Mouse (Mus musculus): ENCODE data around the gene Col23a1. TPM values are rescaled to one million over a fixed set of nuclear protein-coding genes. Genes with fewer than 3 reads are reported as not detected.

Col23a1 gene
- total RNA-seq, 2 experiments from 2014 or later: 1.0 to 1.6 TPM

DNA sequence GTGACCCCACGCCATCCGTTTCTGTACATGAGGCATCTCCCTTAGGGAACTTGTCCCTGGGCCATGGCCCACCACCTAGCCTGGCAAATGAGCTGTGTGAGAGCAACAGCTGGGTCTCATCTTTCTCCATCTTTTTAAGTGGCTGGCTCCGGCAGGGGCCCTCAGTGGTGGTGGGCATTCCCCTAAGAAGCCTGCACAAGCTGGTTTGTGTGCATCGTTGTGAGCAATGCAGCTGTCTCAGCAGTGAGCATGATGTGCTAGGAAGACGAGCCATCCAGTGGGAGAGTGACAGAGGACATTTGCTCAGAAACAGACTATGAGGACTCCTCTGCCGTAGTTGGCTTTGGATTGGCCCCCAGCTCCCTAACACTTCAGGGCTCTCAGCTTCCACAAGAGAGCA lies 179.0 kb downstream of the Col23a1 start:
- intact Hi-C loops (cut with DNase I): no loop called here
- no peak for DNase-seq (ENCODE audit: low spot score)

DNA sequence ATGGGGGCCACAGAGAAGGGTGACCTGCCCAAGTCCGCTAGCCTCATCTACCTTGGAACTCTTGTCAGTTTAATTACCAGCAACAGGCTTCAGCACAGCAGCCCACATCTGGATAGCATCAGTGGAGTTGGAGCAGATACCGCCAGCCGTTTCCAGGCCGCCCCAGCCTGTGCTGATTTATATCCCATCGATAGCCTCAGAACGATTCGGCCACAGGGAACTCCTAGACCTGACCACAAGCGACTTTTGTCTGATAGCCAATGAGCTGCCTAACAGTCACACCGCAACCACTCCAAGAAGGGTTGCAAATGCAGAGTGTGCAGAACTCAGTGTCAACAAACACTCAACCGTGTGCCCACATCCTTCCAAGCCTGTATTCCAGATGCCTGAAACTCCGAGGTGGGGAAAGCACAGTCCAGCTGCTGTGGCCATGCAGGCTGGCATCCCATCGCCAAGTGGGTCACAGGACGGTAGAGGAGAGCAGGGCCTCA lies 179.7 kb downstream of the Col23a1 start:
- DNase-seq (ENCODE audit: low spot score): no peak
- intact Hi-C loops (cut with DNase I): no loop called here

DNA sequence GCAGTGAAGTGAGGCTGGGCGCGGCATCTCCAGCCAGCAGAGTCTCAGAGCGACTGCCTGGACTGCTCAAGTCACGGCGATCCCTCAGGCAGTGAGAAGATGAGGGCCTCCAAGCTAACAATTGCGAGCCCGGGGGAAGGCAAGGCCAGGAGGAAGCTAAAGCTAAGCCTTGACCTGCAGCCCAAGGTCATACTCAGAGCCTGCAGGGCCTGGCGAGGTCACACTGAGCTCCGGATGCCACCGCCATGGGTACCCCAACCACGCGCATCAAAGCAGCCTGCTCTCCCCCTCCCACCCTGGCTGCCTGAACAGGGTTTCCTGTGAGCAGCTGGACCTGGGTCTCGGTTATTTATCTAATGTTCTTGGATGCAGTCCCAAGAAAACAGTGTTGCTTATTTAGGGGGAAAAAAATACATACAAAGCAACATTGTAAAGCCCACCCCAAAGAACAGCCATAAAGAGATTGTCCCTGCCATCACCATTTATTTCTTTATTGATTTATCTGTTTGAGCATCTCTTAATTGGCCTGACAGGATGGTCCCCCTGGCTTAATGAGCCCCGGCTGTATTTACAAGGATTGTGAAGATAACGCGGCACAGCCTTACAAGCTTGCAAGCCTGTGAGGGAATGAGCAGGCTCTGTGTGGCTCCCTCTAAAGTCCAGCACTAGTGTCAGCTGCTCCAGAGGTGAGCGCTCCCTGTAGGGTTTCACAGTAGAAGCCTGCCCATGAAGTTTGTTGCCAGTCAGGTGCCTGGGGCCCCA lies 180.8 kb downstream of the Col23a1 start:
- intact Hi-C loops (cut with DNase I): no loop called here
- no peak for DNase-seq (ENCODE audit: low spot score)

DNA sequence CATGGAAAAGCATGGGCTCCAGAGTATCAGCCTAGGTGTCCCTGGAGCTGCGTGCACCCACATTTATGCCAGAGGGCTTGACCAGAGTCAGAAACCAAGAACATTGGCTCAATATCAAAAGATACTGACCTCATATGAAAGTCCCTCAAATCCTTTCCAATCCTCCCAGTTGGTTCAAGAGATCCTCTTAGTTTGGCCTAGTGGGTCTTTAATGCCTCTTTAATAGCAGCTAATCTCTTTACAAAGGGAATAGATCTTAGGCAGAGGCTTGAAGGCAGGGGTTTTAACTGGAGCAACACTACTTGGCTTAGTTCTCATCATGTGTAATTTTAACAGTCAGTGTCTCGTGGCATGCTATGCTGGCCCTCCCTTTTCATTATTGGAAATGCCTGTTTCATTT lies 184.0 kb downstream of the Col23a1 start:
- DNase-seq (ENCODE audit: low spot score): no peak
- intact Hi-C loops (cut with DNase I): no loop called here

DNA sequence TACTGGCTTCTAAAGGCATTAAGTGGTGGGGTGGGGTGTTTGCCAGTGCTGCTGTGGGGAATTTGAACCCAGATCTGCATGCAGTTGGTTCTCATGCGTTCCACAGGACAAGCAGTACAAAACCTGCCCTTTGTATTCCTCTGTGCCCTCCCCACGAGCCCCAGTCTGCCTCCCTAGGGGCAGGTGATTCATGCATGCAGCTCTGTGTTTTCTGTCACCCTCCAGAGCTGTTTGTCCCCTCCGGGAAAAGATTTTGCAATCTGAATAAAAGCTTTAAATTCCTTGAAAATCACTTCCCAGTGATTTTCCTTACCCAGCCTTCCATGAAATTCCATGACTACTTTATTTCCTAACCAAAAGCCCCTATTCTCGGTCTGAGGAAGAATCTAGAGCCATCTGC lies 186.8 kb downstream of the Col23a1 start:
- no peak for DNase-seq (ENCODE audit: low spot score)
- intact Hi-C loops (cut with DNase I): no loop called here

DNA sequence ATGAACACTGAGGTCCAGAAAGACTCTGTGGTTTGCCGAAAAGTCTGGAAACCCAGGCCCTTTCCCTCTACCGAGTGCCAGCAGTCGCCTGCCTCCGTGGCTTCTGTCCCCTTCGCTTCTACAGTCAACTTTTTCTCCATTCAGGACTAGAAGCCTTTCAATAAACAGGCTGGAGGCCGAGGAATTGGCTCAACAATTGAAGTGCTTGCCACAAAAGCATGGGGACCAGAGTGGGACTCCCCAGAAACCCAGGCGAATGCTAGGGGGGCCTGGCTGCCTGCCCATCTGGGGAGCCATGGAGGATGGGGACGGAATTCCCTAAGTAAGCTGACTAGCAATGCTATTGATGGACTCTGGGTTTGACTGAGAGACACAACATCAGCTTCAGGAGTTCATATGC lies 187.9 kb downstream of the Col23a1 start:
- no peak for DNase-seq (ENCODE audit: low spot score)
- intact Hi-C loops (cut with DNase I): no loop called here

DNA sequence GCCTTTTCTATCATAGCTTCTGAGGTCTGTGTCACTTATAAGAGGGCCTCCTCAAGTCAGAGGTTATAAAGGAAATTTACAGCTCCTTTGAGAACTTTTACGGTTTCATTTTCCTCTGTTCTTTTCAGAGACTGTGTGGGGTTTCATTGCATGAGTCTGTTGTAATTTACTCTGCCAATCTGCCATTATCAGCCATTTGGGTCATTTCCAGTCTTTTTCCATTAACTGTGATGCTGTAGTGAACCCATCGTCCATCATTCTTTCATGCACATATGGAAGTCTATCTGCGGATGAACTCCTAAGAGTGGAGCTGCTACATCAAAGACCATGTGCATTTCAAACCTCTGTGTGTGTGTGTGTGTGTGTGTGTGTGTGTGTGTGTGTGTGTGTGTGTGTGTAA lies 192.5 kb downstream of the Col23a1 start:
- DNase-seq (ENCODE audit: low spot score): no peak
- intact Hi-C loops (cut with DNase I): no loop called here

DNA sequence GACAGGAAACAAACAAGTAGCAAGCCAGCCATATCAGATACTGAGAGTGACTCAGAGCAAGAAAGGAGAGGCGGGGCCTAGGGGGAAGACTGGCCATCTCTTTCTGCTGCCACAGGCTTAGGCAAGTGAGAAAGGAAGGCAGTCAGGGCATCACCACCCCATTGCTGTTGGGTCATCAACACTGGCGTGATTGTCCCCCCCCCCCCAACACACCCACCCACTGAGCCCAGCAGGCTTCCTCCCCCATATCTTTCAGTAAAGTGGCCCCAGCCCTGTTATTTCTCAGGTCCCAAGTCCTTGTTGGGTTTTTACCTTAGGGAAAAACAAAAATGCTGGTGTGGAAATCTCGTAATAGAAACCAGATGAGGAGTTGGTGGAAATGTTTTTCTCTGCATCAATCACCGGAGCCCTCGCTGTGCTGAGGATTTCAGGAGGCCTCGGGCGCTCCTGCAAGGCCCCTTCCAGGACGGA lies 195.4 kb downstream of the Col23a1 start:
- DNase-seq (ENCODE audit: low spot score): no peak
- intact Hi-C loops (cut with DNase I): no loop called here

DNA sequence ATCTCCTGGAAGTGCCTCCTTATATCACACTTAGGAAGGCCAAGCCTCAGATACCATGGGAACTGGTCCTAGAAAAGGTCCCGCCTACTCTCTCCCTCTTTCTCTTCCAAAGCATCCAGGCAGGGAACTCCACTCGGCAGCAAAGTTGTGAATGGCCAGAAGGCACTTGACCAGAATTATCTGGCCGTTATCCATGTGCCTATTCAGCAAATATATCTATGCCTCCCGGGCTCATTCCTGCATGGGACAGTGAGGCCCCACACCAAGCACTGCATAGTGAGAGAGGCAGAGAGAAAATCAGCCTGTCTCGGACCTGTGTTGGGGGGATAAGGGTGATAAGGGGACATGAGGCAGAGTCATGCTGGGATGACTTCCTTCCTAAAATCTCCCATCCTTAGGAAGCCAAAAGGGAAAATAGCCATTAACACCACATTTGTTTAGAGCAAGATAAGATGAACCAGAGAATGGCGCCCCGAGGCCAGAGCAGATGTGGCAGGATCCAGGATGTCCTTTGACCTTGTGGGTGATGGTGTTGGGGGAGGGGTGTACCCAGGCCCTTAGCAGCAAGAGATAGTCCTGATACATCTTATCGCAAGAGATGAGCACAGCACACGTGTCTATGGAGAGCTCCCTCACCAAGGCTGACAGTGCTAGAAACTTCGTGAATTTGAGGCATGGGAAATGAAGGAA lies 196.2 kb downstream of the Col23a1 start:
- DNase-seq (ENCODE audit: low spot score): no peak
- intact Hi-C loops (cut with DNase I): no loop called here

DNA sequence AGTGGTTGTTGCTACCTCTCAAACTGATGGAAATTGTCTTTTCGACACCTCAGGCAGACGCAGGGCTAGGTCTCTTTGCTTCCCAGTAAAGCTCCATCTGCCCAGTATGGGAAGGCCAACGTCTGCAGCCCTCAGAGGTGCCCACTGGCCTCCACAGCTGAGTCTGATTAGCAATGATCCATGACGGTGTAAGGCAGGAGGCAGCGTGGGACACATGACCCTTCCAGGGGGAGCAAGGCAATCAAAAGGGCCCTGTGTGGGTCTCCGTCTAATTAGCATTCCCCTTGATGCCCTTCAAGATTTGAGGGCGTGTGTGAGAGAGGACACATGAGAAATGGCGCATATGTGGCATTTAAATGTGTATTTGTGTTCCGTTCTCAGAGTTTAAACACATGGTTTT lies 199.1 kb downstream of the Col23a1 start:
- intact Hi-C loops (cut with DNase I): no loop called here
- DNase-seq (ENCODE audit: low spot score): no peak

DNA sequence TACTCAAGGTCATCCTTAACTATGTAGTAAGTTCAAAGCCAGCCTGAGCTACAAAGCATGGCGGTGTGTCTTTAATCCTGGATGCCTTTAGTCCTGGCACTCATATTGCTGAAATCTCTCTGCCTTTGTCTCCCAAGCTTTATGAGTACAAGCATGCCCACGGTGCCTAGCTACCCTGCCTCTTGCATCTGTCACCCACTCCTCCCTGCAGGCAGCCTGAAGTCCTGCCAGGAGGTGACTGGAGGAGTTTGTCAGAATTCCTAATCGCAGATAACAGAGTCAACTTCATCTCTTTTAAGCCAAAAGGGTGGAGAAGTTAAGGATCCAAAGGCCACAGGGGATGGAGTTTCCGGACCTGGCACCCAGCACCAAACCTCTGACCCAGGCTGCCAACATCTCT lies 203.7 kb downstream of the Col23a1 start:
- intact Hi-C loops (cut with DNase I): no loop called here
- DNase-seq (ENCODE audit: low spot score): no peak

DNA sequence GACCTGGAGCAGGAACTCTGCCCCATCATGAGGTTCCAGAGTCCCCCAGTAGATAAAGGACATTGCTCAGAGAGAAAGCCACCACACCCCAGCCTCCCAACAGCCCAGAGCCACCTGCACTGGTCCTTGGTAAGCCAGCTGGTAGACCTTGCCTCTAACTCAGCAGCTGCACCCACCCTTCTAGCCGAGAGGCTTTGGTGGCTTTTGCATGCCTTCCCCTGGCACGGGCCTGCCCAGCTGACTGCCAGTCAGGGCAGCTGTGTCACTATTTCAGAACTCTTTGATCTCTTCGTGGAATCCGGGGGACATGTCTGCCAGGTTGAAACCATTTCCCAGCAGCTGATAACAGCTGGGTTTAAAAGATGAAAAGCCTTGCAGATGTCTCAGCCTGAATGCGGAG lies 204.5 kb downstream of the Col23a1 start:
- no peak for DNase-seq (ENCODE audit: low spot score)
- intact Hi-C loops (cut with DNase I): no loop called here

DNA sequence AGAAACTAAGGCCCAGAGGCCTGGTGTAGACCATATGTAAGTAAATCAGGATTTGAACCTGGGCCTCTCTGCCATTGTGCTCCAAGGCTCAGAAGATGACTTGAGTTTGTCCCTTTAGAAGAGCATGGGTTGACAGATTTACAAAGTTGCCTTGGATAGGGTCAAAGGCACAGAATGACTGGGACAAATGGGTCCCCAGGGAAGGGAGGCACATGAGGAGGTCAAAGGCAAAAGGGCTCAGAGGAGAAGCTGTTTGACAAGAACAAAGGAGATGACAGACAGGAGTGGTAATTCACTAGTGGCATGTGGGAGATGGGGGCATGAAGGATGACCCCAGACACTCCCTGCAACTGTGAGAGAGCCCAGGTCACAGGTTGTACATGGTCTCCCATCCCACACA lies 210.1 kb downstream of the Col23a1 start:
- intact Hi-C loops (cut with DNase I): no loop called here
- no peak for DNase-seq (ENCODE audit: low spot score)

DNA sequence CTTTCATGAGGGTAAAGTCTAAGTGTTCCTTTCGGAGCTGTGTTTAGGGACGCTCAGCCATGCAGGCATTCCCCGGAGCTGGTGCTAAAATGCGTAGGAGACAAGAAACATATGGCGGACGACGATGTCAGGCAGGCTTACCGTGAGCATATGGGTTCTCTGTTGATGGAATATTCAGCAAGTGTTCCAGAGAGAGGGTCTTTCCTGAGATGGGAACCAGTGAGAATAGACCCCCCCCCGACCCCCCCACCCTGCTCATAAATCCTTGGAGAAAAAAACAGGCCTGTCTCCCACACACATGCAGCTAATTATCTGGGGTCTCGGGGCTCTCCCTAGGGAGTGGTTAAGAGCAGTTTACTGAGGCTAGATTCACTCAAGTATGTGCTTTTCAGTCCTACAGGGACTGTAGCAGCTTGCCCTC lies 212.7 kb downstream of the Col23a1 start:
- intact Hi-C loops (cut with DNase I): no loop called here
- DNase-seq (ENCODE audit: low spot score): no peak

DNA sequence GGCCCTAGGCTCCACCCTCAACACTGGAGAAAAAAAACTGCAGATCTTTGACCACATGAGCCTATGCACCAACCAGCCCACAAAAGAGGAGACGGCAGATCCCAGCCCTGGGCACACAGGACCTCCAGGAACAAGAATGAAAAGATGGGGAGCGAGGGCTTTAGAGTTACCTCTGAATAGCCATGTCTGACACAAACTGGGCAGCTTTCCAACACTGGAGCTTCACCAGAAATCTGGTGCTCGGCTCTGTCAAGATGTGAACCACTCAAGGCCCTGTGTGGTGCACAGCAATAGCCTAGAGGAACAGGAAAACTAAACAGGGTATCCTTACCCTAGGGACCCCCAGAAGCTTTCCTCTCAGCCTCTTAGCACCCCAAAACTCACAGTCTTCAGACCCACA lies 215.2 kb downstream of the Col23a1 start:
- DNase-seq (ENCODE audit: low spot score): no peak
- intact Hi-C loops (cut with DNase I): no loop called here

DNA sequence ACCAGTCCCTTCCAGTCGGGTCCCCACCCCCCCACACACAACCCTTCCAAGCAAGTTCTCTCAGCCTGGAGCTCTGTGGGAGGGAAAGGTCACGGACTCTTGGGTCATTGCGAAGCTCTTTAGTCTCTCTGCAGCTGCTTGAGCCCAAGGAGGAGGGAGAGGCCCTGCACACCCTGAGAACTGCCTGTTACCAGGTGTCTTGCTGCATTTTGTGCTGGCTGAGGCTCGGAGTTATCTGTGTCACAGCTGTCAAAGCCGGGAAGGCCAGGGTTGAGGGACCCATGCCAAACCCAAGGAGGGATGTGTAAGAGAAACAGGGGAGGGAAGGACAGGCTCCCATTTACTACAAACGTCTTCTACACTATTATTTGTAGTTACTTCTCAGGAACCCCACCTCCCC lies 218.3 kb downstream of the Col23a1 start:
- DNase-seq (ENCODE audit: low spot score): no peak
- intact Hi-C loops (cut with DNase I): no loop called here

DNA sequence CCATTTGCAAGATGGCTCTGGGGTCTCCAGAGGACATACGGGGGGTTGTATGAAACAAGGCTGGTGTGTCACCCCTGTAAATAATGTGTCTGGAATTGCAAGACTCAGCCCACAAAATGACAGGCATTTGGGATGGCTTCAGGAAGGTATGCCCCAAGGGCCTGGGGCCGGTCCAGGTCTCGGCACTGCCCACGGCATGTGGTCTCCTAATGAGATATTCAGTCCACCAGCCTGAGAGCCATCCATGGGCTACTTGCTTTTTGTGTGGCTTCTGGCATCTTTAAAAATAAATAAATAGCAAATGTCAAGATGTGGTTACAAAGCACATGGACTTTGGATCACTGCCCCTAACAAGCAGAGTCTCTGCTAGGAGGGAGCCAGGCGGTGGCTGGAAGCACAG lies 219.5 kb downstream of the Col23a1 start:
- intact Hi-C loops (cut with DNase I): no loop called here
- no peak for DNase-seq (ENCODE audit: low spot score)

DNA sequence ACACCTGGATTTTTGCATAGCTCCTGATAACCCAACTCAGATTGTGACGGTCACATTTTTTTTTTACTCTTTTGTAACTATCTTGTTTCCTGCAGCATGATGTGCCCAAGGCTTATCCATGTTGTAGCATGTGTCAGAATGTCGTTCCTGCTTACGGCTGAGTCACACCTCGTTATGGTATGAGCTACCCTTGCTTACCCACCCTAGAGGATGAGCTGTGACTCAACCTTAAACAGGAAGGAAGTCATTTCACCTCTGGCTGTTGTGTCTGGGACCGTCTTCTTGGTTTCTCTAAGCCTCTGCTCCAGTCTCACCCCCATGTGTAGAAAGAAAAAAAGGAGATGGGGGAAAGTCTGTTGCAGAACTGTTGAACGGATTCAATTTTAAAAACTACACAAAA lies 223.3 kb downstream of the Col23a1 start:
- intact Hi-C loops (cut with DNase I): no loop called here
- DNase-seq (ENCODE audit: low spot score): no peak

DNA sequence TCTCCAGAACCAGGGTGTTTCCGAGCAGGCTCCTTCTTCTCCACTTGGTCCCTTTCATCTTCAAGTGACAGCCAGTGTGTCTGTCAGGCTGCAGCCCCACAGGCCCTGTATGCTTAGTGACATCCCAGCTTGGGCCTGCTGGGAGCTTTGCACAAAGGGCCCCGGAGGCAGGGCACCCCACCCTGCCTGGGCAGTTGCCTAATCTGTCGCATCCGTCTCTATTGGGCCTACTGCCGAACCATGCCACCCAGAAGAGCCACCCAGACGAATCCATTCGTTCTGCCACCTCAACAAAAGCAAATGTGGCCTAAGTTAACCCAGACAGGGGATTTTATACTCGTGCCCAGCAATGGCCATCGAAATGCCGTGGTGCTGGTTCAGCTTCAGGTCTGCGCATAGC lies 225.6 kb downstream of the Col23a1 start:
- intact Hi-C loops (cut with DNase I): no loop called here
- DNase-seq (ENCODE audit: low spot score): no peak

DNA sequence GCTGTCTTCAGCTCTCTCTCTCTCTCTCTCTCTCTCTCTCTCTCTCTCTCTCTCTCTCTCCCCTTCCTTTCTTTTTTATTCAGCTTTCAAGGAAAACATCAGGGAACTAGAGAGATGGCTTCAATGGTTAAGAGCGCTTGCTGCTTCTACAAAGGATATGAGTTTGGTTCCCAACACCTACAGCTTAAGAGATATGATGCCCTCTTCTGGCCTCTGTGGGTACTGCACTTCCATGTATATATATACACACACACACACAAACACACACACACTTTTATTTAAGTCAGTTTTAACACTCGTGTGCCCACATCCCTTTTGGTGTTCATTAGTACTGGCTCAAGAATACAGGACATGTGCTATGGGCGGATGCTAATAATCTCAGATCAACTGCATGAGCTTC lies 228.4 kb downstream of the Col23a1 start:
- DNase-seq (ENCODE audit: low spot score): no peak
- intact Hi-C loops (cut with DNase I): no loop called here

DNA sequence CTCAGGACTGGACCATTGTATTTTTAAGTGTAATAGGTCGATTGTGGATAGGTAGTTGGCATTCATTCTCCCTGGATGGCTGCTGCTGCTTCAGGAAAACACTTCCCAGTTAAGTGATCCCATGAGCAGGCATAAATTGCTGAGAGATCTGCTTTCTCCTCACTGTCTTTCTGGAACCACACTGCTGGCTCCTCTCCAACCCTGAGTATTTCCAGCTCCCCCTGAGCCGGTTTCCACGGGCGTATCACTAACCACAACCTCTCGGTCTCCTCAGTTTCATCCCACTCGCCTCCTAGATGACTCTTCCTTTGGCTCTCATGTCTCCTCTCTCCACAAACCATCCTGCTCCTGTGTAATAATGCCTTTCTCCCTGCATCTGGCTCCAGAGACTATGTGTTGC lies 228.9 kb downstream of the Col23a1 start:
- DNase-seq (ENCODE audit: low spot score): no peak
- intact Hi-C loops (cut with DNase I): no loop called here

DNA sequence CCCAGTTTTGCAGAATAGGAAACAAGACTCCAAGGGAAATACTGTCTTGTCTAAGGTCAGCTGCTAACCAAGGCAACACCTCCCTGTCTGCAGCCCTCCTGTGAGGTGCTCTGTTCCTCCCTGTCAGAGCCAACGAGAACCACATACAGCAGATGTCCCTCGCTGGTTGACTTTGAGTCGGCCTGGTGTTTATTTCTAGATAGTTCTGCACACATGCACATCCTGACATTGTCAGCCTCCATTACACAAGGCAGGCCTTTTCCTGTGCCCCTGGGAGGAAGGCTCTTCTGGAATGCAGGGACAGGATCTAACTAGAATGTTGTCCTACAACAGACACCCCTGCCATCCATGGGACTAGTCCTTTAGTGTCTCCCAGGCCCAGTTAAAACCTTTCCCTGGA lies 231.7 kb downstream of the Col23a1 start:
- no peak for DNase-seq (ENCODE audit: low spot score)
- intact Hi-C loops (cut with DNase I): no loop called here
